Mouse (Mus musculus) kidney, postnatal 0 days (tissue): ENCODE data around the gene Pxdn. TPM values are rescaled to one million over a fixed set of nuclear protein-coding genes. Genes with fewer than 3 reads are reported as not detected.

Experiments used
- ATAC-seq: fragments of 200-750 bp; cut with Nextera tagmentation; replicated peaks from 2 replicates; pipeline ENCODE4 v1.8.0; 2017; ENCODE audit warnings: low read depth, moderate number of reproducible peaks, moderate TSS enrichment, moderate library complexity; ENCODE audit not compliant: low FRiP score
- DNase-seq: peaks from one replicate; pipeline ENCODE4 v3.0.0-alpha.2; 2016; ENCODE audit warnings: low spot score
- H3K27ac ChIP-seq: fragments of 300-500 bp; sonication (generic); 2 replicates; pipeline ENCODE4 v1.5.1; 2014; ENCODE audit warnings: mild to moderate bottlenecking
- H3K27me3 ChIP-seq: fragments of 300-500 bp; sonication (generic); 2 replicates; pipeline ENCODE4 v1.6.1; 2014; ENCODE audit warnings: low read length, mixed read lengths; ENCODE audit not compliant: insufficient read depth
- H3K36me3 ChIP-seq: fragments of 300-500 bp; sonication (generic); 2 replicates; pipeline ENCODE4 v1.6.1; 2014; ENCODE audit warnings: low read length, mixed read lengths; ENCODE audit not compliant: insufficient read depth
- H3K4me1 ChIP-seq: fragments of 300-500 bp; sonication (generic); replicated peaks from 2 replicates; pipeline ENCODE4 v1.6.1; 2014; ENCODE audit warnings: antibody characterized with exemption, low read length, mixed read lengths; ENCODE audit not compliant: insufficient read depth
- H3K4me2 ChIP-seq: fragments of 300-500 bp; sonication (generic); 2 replicates; pipeline ENCODE4 v1.6.1; 2014; ENCODE audit warnings: mild to moderate bottlenecking, low read length, moderate library complexity, mixed read lengths
- H3K4me3 ChIP-seq: fragments of 300-500 bp; sonication (generic); replicated peaks from 2 replicates; pipeline ENCODE4 v1.5.1; 2014; ENCODE audit warnings: low read depth, low read length
- H3K9ac ChIP-seq: fragments of 300-500 bp; sonication (generic); 2 replicates; pipeline ENCODE4 v1.6.1; 2014; ENCODE audit warnings: low read depth, low read length
- H3K9me3 ChIP-seq: fragments of 300-500 bp; sonication (generic); replicated peaks from 2 replicates; pipeline ENCODE4 v1.6.1; 2016; ENCODE audit warnings: low read length, inconsistent platforms, mixed read lengths
- CTCF ChIP-seq: IDR thresholded peaks from 2 replicates; pipeline ENCODE4 v1.5.1; 2016; ENCODE audit warnings: antibody characterized with exemption, low read depth, mild to moderate bottlenecking, moderate library complexity
- WGBS: fragments of 180-500 bp; shearing (Covaris S2); extraction: QIAGEN DNeasy Blood & Tissue Kit; methylation state at CpG from one replicate; pipeline ENCODE4 v1.1.7; 2014; 5-methylcytosine and 5-hydroxymethylcytosine counted together
- polyA plus RNA-seq: library from polyadenylated mRNA; unstranded; fragments of >200 nt; fragmentation: Nextera tagmentation; extraction: Ambion mirVana; gene quantifications from 2 replicates; pipeline ENCODE4 v1.2.1, GENCODE M21; 2015

Pxdn gene
- polyA plus RNA-seq, 1 experiment from 2014 or later, result 49.9 TPM

DNA sequence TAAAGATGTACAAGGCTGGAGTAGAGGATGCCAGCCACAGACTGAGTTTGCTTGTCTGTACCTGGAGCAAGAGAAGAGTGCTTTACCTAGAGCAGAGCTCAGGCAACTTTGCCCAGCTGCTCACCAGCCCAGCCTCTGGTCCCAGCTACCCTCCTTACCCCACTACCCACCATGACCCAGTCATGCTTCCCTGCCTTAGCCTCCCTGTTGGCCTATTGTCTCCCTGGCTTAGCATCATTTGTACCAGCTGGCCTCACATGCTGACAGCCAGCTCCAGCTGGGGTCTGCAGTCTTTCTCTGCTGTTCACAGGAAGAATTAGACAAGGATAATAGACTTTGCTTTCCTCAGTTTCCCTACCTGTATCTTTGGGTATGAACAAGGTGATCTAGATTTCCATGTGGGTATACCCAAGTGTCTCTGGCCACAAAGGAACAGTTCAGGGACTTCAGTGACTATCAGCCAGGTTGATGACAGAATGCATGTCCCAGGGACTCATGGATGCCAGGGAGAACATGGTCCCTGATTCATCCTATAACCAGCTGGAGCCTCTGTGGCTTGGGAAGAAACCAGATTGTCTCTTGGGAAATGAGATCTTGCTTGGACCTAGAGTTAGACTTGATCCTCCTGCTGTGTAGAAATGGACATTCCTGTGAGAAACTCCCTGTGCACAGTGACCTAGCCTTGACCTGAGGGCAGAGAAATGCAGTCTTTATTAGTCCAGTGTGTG lies 98.6 kb downstream of the Pxdn start:
- Histone ChIP-seq H3K27ac (no peak overlapping the region), H3K27me3 (no peaks in the 10 kb centered on the region), H3K9me3 (no peaks in the 10 kb centered on the region), H3K36me3 (no peaks in the 10 kb centered on the region), H3K9ac (no peak overlapping the region), H3K4me2 (no peak overlapping the region), H3K4me1 (no peaks in the 10 kb centered on the region), H3K4me3 (no peak overlapping the region)
- no peak for DNase-seq
- no peak for TF ChIP-seq CTCF
- no peak for ATAC-seq

DNA sequence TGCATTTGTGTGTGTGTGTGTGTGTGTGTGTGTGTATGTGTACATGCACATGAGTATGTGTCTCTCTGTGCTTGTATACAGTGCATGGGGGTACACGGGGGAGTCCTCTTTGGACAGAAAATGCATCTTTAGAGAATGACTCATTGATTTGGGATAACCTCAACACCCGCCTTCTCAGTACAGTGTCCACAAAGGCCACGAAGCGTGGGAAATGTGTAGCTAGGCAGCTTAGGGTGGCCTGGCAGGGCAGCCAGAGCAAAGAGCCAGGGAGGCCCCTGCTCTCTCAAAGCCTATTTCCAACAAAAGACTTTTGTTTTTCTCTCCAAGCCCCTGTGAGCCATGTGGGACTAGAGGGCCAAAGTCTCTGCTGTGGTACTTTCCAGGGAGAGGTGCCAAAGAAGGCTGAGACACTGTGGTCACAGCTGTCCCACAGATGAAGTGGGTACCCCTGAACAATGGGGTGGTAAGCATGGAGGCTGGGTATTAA lies 99.2 kb downstream of the Pxdn start:
- 77% methylated on average over 4 of the region's 4 CpGs for WGBS
- no peak overlapping the region for H3K9ac ChIP-seq
- no peak overlapping the region for H3K4me2 ChIP-seq
- no peaks in the 10 kb centered on the region for H3K9me3 ChIP-seq
- H3K4me3 ChIP-seq, result no peak overlapping the region
- no peaks in the 10 kb centered on the region for H3K27me3 ChIP-seq
- no peak overlapping the region for H3K27ac ChIP-seq
- H3K36me3 ChIP-seq, result no peaks in the 10 kb centered on the region
- ATAC-seq (no peak), DNase-seq (no peak)
- no peaks in the 10 kb centered on the region for H3K4me1 ChIP-seq
- TF ChIP-seq CTCF, result no peak

DNA sequence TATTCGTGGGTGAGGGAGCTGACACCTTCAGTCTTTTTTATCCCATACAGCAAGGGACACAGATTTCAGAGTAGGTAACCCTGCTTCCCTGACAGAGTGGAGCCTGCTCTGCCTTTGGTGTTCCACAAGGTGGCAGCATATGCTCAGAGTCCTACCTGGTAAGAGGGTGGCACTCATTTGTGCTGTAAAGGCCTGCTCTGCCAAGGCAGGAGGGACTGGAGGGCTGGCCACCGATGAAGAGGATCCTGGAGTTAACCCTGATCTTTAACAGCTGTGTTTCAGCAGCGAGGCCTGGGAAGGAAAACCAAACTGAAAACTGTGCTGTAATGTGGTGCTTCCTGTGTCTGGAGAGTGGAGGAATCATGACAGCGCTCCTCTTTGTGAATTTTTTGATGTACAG lies 102.2 kb downstream of the Pxdn start:
- H3K9ac ChIP-seq, result no peak overlapping the region
- 33% methylated on average over 4 of the region's 4 CpGs for WGBS
- ATAC-seq (0 out of 2 replicates have a peak, but pooled peaks have one; percentile 54), DNase-seq (peak; percentile 55)
- no peaks in the 10 kb centered on the region for H3K4me1 ChIP-seq
- H3K4me2 ChIP-seq, result no peak overlapping the region
- no peak overlapping the region for H3K27ac ChIP-seq
- no peaks in the 10 kb centered on the region for H3K36me3 ChIP-seq
- no peak overlapping the region for H3K4me3 ChIP-seq
- no peaks in the 10 kb centered on the region for H3K27me3 ChIP-seq
- no peaks in the 10 kb centered on the region for H3K9me3 ChIP-seq
- peak; percentile 83 for TF ChIP-seq CTCF

DNA sequence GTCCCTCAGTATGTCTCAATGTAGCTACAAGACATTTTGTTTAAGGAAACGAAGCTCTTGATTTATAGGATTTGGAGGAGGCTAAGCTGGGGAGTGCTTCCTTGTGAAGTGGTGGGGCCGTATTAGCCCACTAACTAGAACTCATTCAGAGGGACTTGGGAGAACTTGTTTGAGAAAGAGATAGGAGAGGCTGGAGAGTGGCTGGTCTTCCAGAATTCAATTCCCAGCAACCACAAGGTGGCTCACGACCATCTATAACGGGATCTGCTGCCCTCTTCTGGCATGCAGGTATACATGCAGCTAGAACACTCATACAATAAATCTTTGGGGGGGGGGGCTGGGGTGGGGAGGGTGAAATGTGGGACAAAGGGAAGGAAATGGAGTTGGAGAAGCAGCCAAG lies 102.7 kb downstream of the Pxdn start:
- H3K27ac ChIP-seq, result no peak overlapping the region
- H3K9me3 ChIP-seq, result no peaks in the 10 kb centered on the region
- ATAC-seq (no peak), DNase-seq (peak; percentile 86)
- TF ChIP-seq CTCF, result peak; percentile 91
- H3K36me3 ChIP-seq, result no peaks in the 10 kb centered on the region
- H3K4me3 ChIP-seq, result no peak overlapping the region
- no peaks in the 10 kb centered on the region for H3K27me3 ChIP-seq
- H3K4me1 ChIP-seq, result no peaks in the 10 kb centered on the region
- no peak overlapping the region for H3K4me2 ChIP-seq
- H3K9ac ChIP-seq, result no peak overlapping the region
- 13% methylated on average over 4 of the region's 4 CpGs for WGBS

DNA sequence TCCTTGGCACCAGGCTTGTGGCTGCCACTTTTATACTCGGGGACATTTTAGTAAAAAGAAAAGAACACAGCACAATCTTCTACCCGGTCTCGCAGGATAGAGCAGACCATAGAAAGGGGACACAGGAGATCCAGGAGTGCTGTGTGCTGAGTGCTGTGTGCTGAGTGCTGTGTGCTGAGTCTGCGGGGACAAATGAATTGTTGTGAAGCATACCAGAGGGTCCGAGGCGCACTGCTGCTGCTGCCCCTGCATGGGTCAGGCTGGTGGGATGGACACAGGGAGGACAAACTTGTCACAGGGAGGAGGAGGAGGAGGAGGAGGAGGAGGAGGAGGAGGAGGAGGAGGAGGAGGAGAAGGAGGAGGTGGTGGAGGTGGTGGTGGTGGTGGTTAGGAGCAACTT lies 111.4 kb downstream of the Pxdn start:
- WGBS, result 87% methylated on average over 6 of the region's 6 CpGs
- Histone ChIP-seq H3K4me3 (no peak overlapping the region), H3K9me3 (no peaks in the 10 kb centered on the region), H3K36me3 (no peaks in the 10 kb centered on the region), H3K9ac (no peak overlapping the region), H3K4me2 (no peak overlapping the region), H3K27ac (no peak overlapping the region), H3K4me1 (no peaks in the 10 kb centered on the region), H3K27me3 (no peaks in the 10 kb centered on the region)
- no peak for TF ChIP-seq CTCF
- ATAC-seq (no peak), DNase-seq (no peak)

DNA sequence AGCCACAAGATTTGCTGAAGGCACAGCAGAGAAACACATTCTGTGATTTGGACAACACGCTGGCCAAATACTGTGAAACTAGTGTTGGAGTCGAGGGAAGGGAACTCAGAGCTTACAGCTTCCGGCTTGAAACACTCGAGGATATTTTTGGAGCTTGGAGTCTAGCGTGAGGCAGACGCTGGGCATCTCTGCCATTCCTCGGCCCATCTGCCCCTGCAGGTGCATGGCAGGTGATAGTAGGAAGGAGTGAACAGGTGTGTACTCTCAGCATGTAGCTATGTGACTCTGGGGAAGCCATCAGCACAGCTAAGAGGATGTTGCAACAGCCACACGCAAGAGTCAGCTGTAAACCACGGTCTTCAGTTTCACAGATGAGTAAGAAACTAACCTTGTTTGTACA lies 112.4 kb downstream of the Pxdn start:
- Histone ChIP-seq H3K27ac (no peak overlapping the region), H3K36me3 (no peaks in the 10 kb centered on the region), H3K9me3 (no peaks in the 10 kb centered on the region), H3K9ac (no peak overlapping the region), H3K4me1 (no peaks in the 10 kb centered on the region), H3K4me2 (no peak overlapping the region), H3K27me3 (no peaks in the 10 kb centered on the region), H3K4me3 (no peak overlapping the region)
- DNase-seq (no peak), ATAC-seq (no peak)
- TF ChIP-seq CTCF, result no peak
- 81% methylated on average over 9 of the region's 9 CpGs for WGBS

DNA sequence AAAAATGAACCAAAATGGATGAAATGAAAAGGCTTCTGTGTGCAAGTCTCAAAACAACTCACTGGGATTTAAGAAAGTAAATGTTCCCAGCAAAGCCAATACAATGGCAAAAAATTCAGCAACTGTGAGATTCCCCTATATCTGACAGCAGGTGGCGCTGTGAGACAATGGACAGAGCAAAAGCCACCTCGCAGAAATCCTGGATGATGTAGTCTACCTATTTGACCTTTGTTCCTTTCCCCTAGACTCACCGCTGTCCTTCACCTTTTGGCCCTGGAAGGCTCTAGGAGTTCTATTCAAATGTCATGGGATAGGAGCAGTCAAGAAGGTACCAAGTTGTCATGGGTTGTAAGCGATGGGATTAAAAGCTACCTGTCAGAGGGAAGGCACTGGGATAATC lies 112.8 kb downstream of the Pxdn start:
- no peaks in the 10 kb centered on the region for H3K36me3 ChIP-seq
- no peak for ATAC-seq
- no peaks in the 10 kb centered on the region for H3K27me3 ChIP-seq
- no peak overlapping the region for H3K9ac ChIP-seq
- no peaks in the 10 kb centered on the region for H3K4me1 ChIP-seq
- DNase-seq, result peak; percentile 78
- no peak overlapping the region for H3K4me3 ChIP-seq
- WGBS, result 19% methylated on average over 4 of the region's 4 CpGs
- no peaks in the 10 kb centered on the region for H3K9me3 ChIP-seq
- H3K4me2 ChIP-seq, result no peak overlapping the region
- H3K27ac ChIP-seq, result no peak overlapping the region
- TF ChIP-seq CTCF, result peak; percentile 93
